Mouse (Mus musculus): ENCODE results near the gene Piwil1. TPM values are rescaled to one million over a fixed set of nuclear protein-coding genes. Genes with fewer than 3 reads are reported as not detected.

Gene Piwil1
- polyA plus RNA-seq, 1 experiment from 2014 or later: 0.05 TPM

DNA sequence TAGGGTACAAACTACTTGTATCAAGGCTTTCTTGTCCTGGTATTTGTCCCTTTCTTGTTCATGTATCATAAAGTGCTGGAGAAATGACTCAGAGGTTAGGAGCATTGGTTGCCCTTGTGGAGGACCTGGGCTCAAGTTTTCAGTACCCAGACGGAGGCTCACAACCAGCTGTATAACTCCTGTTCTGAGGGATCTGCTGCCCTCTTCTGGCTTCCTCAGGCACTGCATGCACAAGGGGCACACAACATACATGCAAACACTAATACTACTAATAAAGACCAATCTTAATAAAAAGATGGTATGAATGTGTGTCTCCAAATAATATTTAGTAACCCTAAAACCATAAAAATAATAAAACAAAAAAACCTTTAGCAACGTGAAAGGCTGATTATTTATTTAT lies 74.1 kb downstream of the Piwil1 start:
- WGBS: 59% methylated on average over 2 of the region's 2 CpGs
- ATAC-seq (ENCODE audit: low FRiP score, low TSS enrichment): no peak
- Histone ChIP-seq H3K27ac (ENCODE audit: low read length) (no peak overlapping the region), H3K4me3 (ENCODE audit: low read length) (no peak overlapping the region), H3K4me2 (replicated peaks; ENCODE audit: low read depth, low read length) (no peak overlapping the region), H3K9ac (replicated peaks; ENCODE audit: low read length) (no peak overlapping the region), H3K27me3 (ENCODE audit: insufficient read depth, low read length) (no peaks in the 10 kb centered on the region), H3K9me3 (ENCODE audit: low read length) (no peaks in the 10 kb centered on the region), H3K36me3 (ENCODE audit: insufficient read depth, low read length) (no peaks in the 10 kb centered on the region), H3K4me1 (ENCODE audit: insufficient read depth, low read length) (no peaks in the 10 kb centered on the region)

- Histone ChIP-seq H3K4me1 (ENCODE audit: insufficient read depth, low read length) (no peaks in the 10 kb centered on the region; the same call in 1 of the 2 replicates), H3K27me3 (ENCODE audit: insufficient read depth, low read length) (no peaks in the 10 kb centered on the region), H3K4me2 (replicated peaks; ENCODE audit: low read depth, low read length) (peak overlapping the region; percentile 17; the same call in 1 of the 2 replicates), H3K27ac (ENCODE audit: low read length) (no peak overlapping the region), H3K36me3 (ENCODE audit: insufficient read depth, low read length) (no peaks in the 10 kb centered on the region), H3K9me3 (ENCODE audit: low read length) (no peaks in the 10 kb centered on the region), H3K9ac (replicated peaks; ENCODE audit: low read length) (no peak overlapping the region), H3K4me3 (ENCODE audit: low read length) (no peak overlapping the region)
- 70% methylated on average over 22 of the region's 22 CpGs for WGBS
- ATAC-seq (ENCODE audit: low FRiP score, low TSS enrichment): no peak
Observed at GRCm38 (mm10) chr5:128781621-128782020, 79.3 kb downstream of the Piwil1 start.

GRCm38 (mm10) chr5:128800592-128800991 lies 98.3 kb downstream of the Piwil1 start:
- H3K4me3 ChIP-seq (ENCODE audit: low read length): no peak overlapping the region
- no peak overlapping the region for H3K27ac ChIP-seq (ENCODE audit: low read length)
- H3K4me1 ChIP-seq (ENCODE audit: insufficient read depth, low read length): no peaks in the 10 kb centered on the region
- H3K9me3 ChIP-seq (ENCODE audit: low read length): no peaks in the 10 kb centered on the region
- no peak for ATAC-seq (ENCODE audit: low FRiP score, low TSS enrichment)
- no peak overlapping the region for H3K4me2 ChIP-seq (replicated peaks; ENCODE audit: low read depth, low read length)
- 92% methylated on average over 5 of the region's 5 CpGs for WGBS
- no peaks in the 10 kb centered on the region for H3K27me3 ChIP-seq (ENCODE audit: insufficient read depth, low read length)
- no peak overlapping the region for H3K9ac ChIP-seq (replicated peaks; ENCODE audit: low read length)
- H3K36me3 ChIP-seq (ENCODE audit: insufficient read depth, low read length): no peaks in the 10 kb centered on the region

Other genes with a start within 250 kb of the Piwil1 start
- gene Fzd10, start 101.7 kb upstream of the Piwil1 start, polyA plus RNA-seq (2015; fragmentation: Nextera tagmentation; extraction: Ambion mirVana): 2.5 and 2.6 TPM in 2 replicates